Mouse (Mus musculus): ENCODE data around the gene Hcn3. TPM values are rescaled to one million over a fixed set of nuclear protein-coding genes. Genes with fewer than 3 reads are reported as not detected.

Hcn3 gene
- polyA plus RNA-seq, 1 experiment, result 0.47 TPM

- H3K4me3 ChIP-seq (ENCODE audit: insufficient read depth, low read length), result no peak overlapping the region
- H3K27ac ChIP-seq (ENCODE audit: insufficient read depth, low read depth, low read length), result no peak overlapping the region
- peaks cover 2% of the 10 kb centered on the region; the same call in 1 of the 2 replicates for H3K4me1 ChIP-seq (ENCODE audit: control insufficient read depth, insufficient read depth, low read length)
- TF ChIP-seq POLR2A (IDR thresholded peaks at IDR 0.05; ENCODE audit: borderline replicate concordance, low read depth, low read length), result no peak
- no peak for TF ChIP-seq CTCF (IDR thresholded peaks at IDR 0.05; ENCODE audit: low read depth, low read length)
Observed at GRCm38 (mm10) chr3:89132285-89133062, 27.5 kb downstream of the Hcn3 start.

- Histone ChIP-seq H3K4me1 (ENCODE audit: control insufficient read depth, insufficient read depth, low read length) (peaks cover 2% of the 10 kb centered on the region; the same call in 1 of the 2 replicates), H3K4me3 (ENCODE audit: insufficient read depth, low read length) (no peak overlapping the region), H3K27ac (ENCODE audit: insufficient read depth, low read depth, low read length) (no peak overlapping the region)
- TF ChIP-seq CTCF (IDR thresholded peaks at IDR 0.05; ENCODE audit: low read depth, low read length) (no peak), POLR2A (IDR thresholded peaks at IDR 0.05; ENCODE audit: borderline replicate concordance, low read depth, low read length) (no peak)
Observed at GRCm38 (mm10) chr3:89131816-89132215, 28.2 kb downstream of the Hcn3 start.

GRCm38 (mm10) chr3:89129908-89130307 lies 30.1 kb downstream of the Hcn3 start:
- H3K27ac ChIP-seq (ENCODE audit: insufficient read depth, low read depth, low read length), result no peak overlapping the region
- no peak overlapping the region for H3K4me3 ChIP-seq (ENCODE audit: insufficient read depth, low read length)
- peaks cover 2% of the 10 kb centered on the region; the same call in 1 of the 2 replicates for H3K4me1 ChIP-seq (ENCODE audit: control insufficient read depth, insufficient read depth, low read length)
- no peak for TF ChIP-seq POLR2A (IDR thresholded peaks at IDR 0.05; ENCODE audit: borderline replicate concordance, low read depth, low read length)
- TF ChIP-seq CTCF (IDR thresholded peaks at IDR 0.05; ENCODE audit: low read depth, low read length), result no peak

DNA sequence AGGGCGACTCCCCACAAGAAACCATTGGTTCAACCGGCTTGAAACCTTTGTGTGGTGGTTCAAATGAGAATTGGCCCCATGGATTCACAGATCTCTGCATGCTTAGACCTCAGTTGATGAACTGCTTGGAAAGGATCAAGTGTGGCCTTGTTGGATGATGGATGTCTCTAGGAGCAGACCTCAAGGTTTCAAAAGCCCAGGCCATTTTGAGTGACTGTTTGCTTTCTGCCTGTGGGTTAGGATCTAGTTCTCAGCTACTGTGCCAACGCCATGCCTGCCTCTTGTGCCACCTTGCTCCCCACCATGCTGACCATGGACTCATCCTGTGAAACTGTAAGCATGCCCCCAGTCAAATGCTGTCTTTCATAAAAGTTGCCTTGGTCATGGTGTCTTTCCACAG lies 34.0 kb downstream of the Hcn3 start:
- Histone ChIP-seq H3K4me3 (ENCODE audit: insufficient read depth, low read length) (no peak overlapping the region), H3K27ac (ENCODE audit: insufficient read depth, low read depth, low read length) (no peak overlapping the region), H3K4me1 (ENCODE audit: control insufficient read depth, insufficient read depth, low read length) (peaks cover 6% of the 10 kb centered on the region)
- TF ChIP-seq CTCF (IDR thresholded peaks at IDR 0.05; ENCODE audit: low read depth, low read length) (no peak), POLR2A (IDR thresholded peaks at IDR 0.05; ENCODE audit: borderline replicate concordance, low read depth, low read length) (no peak)

GRCm38 (mm10) chr3:89124241-89124640 lies 35.8 kb downstream of the Hcn3 start:
- H3K4me3 ChIP-seq (ENCODE audit: insufficient read depth, low read length), result no peak overlapping the region
- peaks cover 4% of the 10 kb centered on the region for H3K4me1 ChIP-seq (ENCODE audit: control insufficient read depth, insufficient read depth, low read length)
- TF ChIP-seq POLR2A (IDR thresholded peaks at IDR 0.05; ENCODE audit: borderline replicate concordance, low read depth, low read length) (no peak), CTCF (IDR thresholded peaks at IDR 0.05; ENCODE audit: low read depth, low read length) (no peak)
- no peak overlapping the region for H3K27ac ChIP-seq (ENCODE audit: insufficient read depth, low read depth, low read length)

- TF ChIP-seq POLR2A (IDR thresholded peaks at IDR 0.05; ENCODE audit: borderline replicate concordance, low read depth, low read length) (no peak), CTCF (IDR thresholded peaks at IDR 0.05; ENCODE audit: low read depth, low read length) (no peak)
- Histone ChIP-seq H3K27ac (ENCODE audit: insufficient read depth, low read depth, low read length) (no peak overlapping the region), H3K4me1 (ENCODE audit: control insufficient read depth, insufficient read depth, low read length) (peaks cover 4% of the 10 kb centered on the region), H3K4me3 (ENCODE audit: insufficient read depth, low read length) (no peak overlapping the region)
Observed at GRCm38 (mm10) chr3:89123313-89123712, 36.7 kb downstream of the Hcn3 start.

DNA sequence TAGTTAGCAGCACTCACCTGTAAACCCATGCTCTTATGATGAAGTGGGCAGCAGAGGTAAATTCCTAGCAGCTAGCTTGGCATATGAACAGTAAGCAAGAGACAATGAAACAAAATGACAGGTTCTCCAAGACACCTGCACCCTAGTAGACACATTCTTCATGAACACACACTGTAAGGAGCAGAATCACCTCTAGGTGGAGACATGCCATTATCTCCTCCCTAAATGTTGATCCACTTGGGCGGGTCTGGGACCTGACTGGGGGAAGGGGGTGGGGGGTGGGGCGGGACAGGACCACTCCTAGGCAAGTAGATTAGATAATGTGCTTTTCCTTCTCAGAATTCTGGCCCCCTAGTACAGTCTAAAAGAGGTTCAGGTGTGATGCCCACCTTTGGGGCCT lies 44.5 kb downstream of the Hcn3 start:
- Histone ChIP-seq H3K4me3 (ENCODE audit: insufficient read depth, low read length) (no peak overlapping the region), H3K27ac (ENCODE audit: insufficient read depth, low read depth, low read length) (no peak overlapping the region), H3K4me1 (ENCODE audit: control insufficient read depth, insufficient read depth, low read length) (no peaks in the 10 kb centered on the region)
- TF ChIP-seq CTCF (IDR thresholded peaks at IDR 0.05; ENCODE audit: low read depth, low read length) (peak; percentile 22; the same call in 1 of the 2 replicates), POLR2A (IDR thresholded peaks at IDR 0.05; ENCODE audit: borderline replicate concordance, low read depth, low read length) (no peak)

DNA sequence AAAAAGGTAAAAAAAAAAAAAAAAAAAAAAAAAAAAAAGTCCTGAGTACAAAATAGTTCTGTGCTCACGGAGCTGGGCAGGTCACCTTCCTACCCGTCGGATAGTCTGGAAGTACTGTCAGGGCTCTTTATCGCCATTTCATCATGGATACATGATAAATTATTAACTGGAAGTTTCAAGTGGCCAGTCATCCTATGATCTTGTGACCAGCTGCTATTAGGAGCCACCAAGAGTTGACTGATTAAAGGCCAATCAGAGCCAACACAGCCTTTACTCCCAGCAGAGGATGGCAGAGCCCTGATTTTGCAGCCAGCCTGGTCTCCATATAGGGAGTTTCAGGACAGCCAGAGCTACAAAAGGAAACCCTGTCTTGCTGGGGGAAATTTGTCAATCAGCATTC lies 46.9 kb downstream of the Hcn3 start:
- TF ChIP-seq CTCF (IDR thresholded peaks at IDR 0.05; ENCODE audit: low read depth, low read length), result no peak
- no peak for TF ChIP-seq POLR2A (IDR thresholded peaks at IDR 0.05; ENCODE audit: borderline replicate concordance, low read depth, low read length)
- no peak overlapping the region for H3K27ac ChIP-seq (ENCODE audit: insufficient read depth, low read depth, low read length)

DNA sequence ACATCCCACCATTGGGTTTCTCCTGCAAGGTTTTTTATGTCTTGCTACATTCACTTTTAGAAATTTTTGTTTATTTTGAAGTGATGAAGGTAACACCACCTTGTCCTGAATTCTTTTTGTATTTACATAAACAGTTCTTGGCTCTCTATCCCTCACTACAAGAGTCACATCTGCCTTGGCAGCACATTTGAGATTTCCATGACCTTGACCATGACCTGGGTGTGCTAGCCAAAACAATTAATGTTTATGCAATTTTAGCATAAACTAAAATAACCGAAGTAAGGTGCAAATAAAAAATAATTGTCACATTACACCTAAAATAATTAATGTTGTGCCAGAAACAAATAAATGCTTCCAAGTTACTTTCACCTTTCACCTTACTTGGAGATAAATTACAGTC lies 51.9 kb downstream of the Hcn3 start:
- no peak overlapping the region for H3K4me3 ChIP-seq (ENCODE audit: insufficient read depth, low read length)
- TF ChIP-seq POLR2A (IDR thresholded peaks at IDR 0.05; ENCODE audit: borderline replicate concordance, low read depth, low read length) (no peak), CTCF (IDR thresholded peaks at IDR 0.05; ENCODE audit: low read depth, low read length) (no peak)
- H3K4me1 ChIP-seq (ENCODE audit: control insufficient read depth, insufficient read depth, low read length), result peaks cover 23% of the 10 kb centered on the region
- no peak overlapping the region for H3K27ac ChIP-seq (ENCODE audit: insufficient read depth, low read depth, low read length)

More for the DNA sequence above, 46.9 kb downstream of the Hcn3 start:
- Histone ChIP-seq H3K4me1 (ENCODE audit: control insufficient read depth, insufficient read depth, low read length) (no peaks in the 10 kb centered on the region), H3K4me3 (ENCODE audit: insufficient read depth, low read length) (no peak overlapping the region)

DNA sequence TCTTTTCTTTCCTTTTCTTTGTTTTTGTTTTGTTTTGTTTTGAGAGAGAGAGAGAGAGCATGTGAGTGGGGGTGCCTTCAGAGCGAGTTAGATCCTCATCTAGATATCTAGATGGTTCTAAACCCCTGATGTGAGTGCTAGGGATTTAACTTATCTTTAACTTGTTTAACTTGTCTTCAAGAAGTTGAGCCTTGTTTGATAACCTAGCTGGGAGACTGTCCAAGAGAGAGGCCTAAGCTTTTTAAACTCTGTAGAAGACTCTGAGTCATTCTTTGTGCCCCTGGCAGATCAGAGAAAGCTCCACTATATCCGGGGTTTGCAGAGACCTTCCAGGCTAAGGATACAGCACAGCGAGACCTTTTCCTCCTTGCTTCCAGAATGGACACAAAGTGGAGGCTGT lies 52.5 kb downstream of the Hcn3 start:
- peaks cover 28% of the 10 kb centered on the region for H3K4me1 ChIP-seq (ENCODE audit: control insufficient read depth, insufficient read depth, low read length)
- no peak overlapping the region for H3K4me3 ChIP-seq (ENCODE audit: insufficient read depth, low read length)
- H3K27ac ChIP-seq (ENCODE audit: insufficient read depth, low read depth, low read length), result no peak overlapping the region
- TF ChIP-seq CTCF (IDR thresholded peaks at IDR 0.05; ENCODE audit: low read depth, low read length), result no peak
